Mouse (Mus musculus): ENCODE measurements around the gene Osbpl3.

Osbpl3 gene

DNA sequence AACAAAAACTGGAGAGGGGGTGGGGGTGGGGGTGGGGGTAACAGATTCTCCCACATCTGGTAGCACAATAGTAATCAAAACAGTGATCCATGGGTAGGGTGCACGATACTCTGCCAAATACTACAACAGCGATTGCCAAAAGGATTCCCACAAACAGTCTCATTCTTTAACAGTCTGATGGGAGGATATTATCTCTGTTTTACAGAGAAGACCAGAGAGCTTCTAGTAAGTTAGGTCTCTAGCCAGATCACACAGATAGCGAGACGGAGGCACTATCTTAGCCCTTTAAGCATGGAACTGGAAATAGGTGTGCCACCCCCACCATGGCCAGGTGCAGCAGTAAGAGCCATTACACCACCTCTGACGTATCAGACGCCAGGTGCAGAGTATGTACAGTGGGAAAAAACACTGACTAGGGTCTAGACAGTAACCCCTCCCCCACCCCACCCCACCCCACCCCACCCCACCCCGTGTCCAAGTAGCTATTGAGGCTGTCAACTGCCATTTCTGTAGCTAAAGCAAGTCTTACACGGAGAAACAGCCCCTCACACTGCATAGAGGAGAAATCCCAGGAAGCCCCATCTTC is 84.4 kb downstream of the Osbpl3 start:
- DNase-seq (ENCODE audit: low spot score), result no peak

GRCm38 (mm10) chr6:50368502-50369292 is 87.3 kb downstream of the Osbpl3 start:
- DNase-seq (ENCODE audit: low spot score), result no peak

DNA sequence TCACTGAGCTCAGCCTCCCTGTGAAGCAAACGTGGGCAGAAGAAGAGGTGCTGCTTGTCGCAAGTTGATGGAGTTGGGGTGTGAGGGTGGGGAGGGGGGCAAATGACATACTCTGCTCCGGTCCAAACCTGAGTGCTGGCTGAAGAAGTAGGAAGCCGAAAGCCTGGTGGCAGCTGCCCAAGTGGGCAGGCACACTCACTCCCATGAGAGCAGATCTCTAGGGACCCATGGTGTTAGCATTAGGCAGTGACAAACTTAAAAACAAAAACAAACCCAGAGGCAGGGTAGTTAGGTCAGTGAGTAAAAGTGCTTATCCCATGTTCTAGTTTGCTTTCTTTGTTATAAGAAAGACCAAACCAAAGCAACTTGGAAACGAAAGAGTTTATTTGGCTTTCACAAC is 88.2 kb downstream of the Osbpl3 start:
- DNase-seq (ENCODE audit: low spot score), result no peak

DNA sequence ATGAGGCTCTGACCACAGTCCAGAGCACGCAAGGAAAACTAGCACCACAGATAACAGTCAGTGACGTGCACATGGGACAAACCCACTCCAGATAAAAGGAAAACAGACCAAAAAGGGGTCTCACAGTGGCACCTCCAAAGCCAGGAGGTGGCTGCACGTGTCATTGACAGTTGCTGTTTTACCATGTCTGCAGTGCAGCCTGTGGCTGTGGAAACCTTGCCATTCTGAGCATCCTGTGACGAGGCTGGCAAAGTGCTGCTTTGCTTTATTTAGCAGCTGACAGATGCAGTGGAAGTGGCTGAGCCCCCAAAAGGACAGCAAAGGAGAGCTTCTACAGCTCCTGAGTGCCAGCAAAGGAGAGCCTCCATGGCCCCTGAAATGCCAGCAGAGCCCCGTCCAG is 89.3 kb downstream of the Osbpl3 start:
- no peak for DNase-seq (ENCODE audit: low spot score)

GRCm38 (mm10) chr6:50366319-50366718 is 89.7 kb downstream of the Osbpl3 start:
- DNase-seq (ENCODE audit: low spot score), result no peak

GRCm38 (mm10) chr6:50364364-50364763 is 91.6 kb downstream of the Osbpl3 start:
- no peak for DNase-seq (ENCODE audit: low spot score)

- no peak for DNase-seq (ENCODE audit: low spot score)
These were observed 92.6 kb downstream of the Osbpl3 start for GRCm38 (mm10) chr6:50363385-50363784.

GRCm38 (mm10) chr6:50362704-50363261 is 93.2 kb downstream of the Osbpl3 start:
- DNase-seq (ENCODE audit: low spot score), result no peak

DNA sequence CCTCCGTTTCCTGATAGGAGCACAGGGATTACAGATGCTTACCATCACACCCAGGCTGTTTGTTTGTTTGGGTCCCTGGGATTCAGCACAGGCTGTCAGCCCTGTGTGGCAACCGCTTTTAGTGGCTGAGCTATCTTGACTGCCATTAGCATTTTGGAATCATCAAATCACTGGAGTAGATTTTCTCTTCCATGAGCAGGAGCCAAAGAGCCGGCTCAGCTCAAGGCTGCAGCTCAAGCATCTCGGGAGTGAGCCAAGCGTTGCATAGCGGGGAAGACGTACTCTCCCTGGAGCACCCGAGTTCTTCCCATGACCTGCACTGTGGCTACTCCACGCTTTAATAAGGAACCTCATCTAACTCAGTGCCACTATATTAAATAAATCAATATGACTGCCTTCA is 93.8 kb downstream of the Osbpl3 start:
- no peak for DNase-seq (ENCODE audit: low spot score)

DNA sequence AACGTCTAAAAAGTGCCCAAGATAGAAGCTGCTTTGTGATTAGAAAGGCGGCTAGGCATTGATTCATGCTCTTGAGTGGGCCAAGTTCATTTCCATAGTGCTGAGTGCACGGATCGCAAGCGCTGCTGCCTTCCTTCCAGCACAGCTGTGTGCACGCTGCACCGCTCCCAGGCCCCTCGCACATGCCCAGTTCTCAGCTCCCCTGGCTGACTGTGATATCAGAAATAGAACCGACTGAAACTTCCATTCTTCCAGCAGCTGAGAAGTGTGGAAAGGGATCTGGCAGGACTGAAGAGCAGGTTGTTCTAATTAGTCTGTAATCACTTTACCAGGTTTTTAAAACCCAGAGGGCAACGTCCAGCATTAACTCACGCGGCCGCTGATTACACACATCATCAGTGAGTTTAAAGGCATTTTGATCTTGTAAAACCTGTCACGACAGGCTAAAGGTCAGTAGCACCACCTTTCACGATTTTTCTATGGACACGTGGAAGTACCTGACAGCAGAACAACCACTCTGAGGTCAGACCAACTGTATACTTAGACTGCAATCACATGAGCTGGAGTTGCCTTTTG is 97.8 kb downstream of the Osbpl3 start:
- no peak for DNase-seq (ENCODE audit: low spot score)

DNA sequence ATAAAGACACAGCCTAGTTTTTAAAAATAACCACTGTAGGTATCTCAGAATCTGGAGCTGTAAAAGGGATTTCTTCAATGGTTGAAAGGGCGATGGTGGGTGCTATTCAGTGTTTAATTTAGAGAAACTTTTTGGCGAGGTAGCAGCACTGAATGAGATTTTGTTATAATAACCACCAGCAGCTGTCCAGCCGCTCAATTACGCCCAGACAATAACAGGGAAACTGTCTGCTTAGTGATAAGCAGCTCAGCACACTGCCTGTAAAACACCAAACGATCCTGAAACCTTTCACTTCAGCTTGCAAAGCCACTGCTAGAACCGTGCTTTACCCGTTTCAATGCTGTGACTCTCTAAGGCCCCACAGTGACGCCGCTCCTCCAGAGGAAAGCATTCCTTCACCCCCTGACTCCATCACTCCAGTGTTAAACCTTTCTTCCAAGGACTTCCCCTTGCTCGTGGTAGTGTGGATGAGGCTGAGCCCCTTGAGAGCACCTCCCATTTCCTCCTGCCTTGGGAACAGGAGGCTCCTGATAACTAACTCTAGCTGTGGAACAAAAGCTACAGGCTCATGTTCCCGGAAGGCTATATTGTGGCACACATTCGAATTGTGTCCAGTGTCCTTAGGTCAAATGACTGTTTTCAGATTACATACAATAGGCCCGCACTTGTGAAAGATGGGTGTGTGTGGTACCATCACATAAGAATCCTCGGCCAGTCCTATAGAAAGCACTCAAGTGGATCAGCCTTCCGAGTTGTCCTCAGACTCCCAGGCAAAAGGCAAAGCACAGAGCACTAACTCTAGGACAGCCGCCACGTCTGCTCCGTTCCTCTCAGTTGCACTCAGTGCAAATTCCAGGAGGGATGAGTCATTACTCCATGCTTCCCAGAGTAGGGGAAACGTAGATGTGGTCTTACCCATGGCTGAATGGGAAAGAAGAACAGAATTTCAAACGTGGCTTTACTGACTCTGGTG is 101.0 kb downstream of the Osbpl3 start:
- DNase-seq (ENCODE audit: low spot score), result no peak

GRCm38 (mm10) chr6:50352812-50353211 is 103.2 kb downstream of the Osbpl3 start:
- DNase-seq (ENCODE audit: low spot score), result no peak

GRCm38 (mm10) chr6:50350911-50351310 is 105.1 kb downstream of the Osbpl3 start:
- no peak for DNase-seq (ENCODE audit: low spot score)

- DNase-seq (ENCODE audit: low spot score), result no peak
These were observed 107.4 kb downstream of the Osbpl3 start for GRCm38 (mm10) chr6:50348619-50349018.

- DNase-seq (ENCODE audit: low spot score), result no peak
These were observed 109.8 kb downstream of the Osbpl3 start for GRCm38 (mm10) chr6:50346204-50346603.

GRCm38 (mm10) chr6:50340226-50340906 is 115.6 kb downstream of the Osbpl3 start:
- DNase-seq (ENCODE audit: low spot score), result no peak

DNA sequence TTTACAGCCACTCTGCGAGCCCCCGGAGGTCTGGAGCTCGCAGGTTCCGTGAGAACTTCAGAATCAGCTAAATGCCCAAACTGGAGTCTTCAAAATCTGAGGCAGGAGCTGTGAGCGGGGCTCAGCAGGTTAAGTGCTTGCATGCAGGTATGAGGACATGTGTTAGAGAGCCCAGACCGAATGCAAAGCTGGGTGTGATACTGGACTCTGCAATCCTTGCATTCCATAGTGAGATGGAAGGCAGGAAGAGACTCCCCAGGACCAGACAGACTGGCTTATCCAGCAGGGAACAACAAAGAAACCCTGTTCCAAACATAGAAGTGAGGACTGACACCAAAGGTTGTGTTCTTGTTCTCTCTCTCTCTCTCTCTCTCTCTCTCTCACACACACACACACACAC is 118.6 kb downstream of the Osbpl3 start:
- DNase-seq (ENCODE audit: low spot score), result no peak

DNA sequence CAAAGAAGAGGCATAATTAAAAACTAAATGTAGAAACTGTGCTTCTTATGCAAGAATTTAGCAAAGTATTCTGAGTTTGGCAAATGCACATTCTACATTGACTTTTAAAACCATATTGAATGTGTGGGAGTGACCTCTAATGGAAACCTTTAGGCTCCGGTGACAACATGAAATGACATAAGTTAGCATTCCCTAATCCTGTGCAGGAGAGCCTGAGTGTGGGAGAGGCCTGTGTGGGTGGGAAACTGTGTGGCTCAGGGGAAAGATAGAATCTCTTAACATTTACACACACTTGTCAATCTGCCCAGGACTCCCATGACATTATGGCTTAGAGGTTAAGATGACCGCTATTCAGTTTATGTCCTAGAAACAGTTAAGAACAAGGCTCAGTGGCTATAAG is 119.6 kb downstream of the Osbpl3 start:
- DNase-seq (ENCODE audit: low spot score), result no peak

DNA sequence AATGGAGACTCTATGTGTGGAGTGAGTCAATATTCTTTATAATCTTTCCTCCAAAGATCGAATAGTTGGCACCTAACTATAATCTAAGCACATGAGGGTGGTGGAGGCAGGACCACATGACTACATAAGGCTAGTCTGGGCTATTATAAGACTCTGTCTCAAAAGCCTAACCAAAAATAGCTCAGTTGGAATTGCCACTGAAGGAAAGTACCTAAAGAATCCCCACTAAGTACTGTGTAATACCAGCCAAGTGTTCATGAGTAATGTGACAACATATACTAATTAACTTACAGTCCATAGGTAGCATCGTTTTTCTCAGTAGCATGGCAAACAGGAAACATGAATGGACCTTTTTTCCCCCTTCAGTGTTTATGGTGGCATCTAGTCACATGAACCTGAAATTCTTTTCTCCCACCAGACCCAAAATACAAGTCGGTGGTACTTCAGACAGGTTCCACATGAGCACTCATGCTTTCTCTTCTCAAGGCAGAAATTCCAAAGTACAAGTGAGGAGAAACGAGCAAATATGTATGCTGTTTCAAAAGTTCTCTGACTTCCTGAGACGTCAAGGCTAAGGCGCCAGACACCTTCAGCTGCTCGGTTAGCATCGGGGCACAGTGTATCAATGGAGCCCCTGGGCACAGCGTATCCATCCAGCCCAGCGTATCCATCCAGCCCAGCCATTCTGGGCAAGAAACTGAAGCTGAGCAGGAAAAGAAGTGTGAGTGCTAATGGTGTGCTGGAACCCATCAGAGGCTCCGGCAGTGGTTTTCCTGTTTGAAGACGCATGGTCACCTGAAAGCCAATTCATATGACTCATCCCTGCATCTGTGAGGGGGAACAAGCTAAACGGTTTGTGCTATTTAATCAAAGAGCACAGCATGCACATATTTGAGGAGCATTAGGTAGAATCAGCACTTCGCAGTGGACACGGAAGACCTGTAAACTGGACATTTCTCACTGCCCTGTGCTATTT is 120.9 kb downstream of the Osbpl3 start:
- no peak for DNase-seq (ENCODE audit: low spot score)

DNA sequence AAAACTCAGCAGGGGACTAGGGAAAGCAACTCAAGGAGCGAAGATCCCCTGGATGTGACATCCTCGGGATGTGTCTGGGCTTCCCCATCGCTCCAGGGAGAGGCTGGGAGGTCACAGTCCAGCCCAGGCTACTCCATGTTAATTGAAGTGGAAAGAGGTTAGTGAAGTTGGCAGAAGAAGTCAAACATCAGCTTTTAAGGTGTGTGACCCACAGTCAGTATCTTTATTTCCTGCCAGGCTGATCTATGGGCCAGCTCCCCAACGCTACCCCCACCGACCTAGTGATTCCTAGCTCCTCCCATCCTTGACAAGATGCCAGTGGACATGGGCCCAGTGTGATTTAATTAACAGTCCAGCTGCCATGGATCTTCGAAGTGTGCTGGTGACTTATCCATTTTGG is 122.7 kb downstream of the Osbpl3 start:
- no peak for DNase-seq (ENCODE audit: low spot score)
